Mouse (Mus musculus): ENCODE data around the gene Parpbp. TPM values are rescaled to one million over a fixed set of nuclear protein-coding genes. Genes with fewer than 3 reads are reported as not detected.

The Parpbp gene
- polyA plus RNA-seq, 1 experiment from 2014 or later: 5.5 TPM

DNA sequence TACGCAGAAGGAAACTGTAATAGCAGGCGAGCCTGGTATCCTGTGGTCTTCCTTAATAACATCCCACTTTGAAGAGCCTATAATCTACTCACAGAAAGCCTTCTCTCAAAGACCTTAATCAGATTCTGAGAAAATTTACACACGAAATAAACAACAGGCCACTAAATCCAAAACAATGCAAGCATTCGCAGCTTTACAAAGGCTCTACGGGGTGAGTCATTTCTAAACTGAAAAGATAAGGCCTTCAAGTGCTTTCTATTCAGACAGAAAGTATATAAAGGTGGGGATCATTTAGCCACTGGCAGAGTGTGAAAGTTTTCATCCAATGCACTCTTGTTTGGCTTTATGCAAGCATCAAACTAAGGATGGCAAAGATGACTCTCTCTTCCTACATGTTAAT lies 56.0 kb downstream of the Parpbp start, which contains the start of gene Pmch:
TSS of gene Pmch (plus strand) at position 301 of the 400 bp plus-strand sequence.
- WGBS: 15% methylated on average over 5 of the region's 5 CpGs
- no peak for ATAC-seq (replicated peaks)
- H3K4me3 ChIP-seq: no peak within 1 kb of the TSS
- no peaks in the 10 kb centered on the region for H3K27me3 ChIP-seq
- no peak within 1 kb of the TSS for H3K4me2 ChIP-seq (replicated peaks)
- H3K9ac ChIP-seq (replicated peaks): no peak within 1 kb of the TSS
- H3K36me3 ChIP-seq: no peaks in the 10 kb centered on the region; the same call in 1 of the 2 replicates
- no peak within 1 kb of the TSS for H3K27ac ChIP-seq (replicated peaks)
- no peaks in the 10 kb centered on the region for H3K4me1 ChIP-seq
- H3K9me3 ChIP-seq: no peaks in the 10 kb centered on the region

DNA sequence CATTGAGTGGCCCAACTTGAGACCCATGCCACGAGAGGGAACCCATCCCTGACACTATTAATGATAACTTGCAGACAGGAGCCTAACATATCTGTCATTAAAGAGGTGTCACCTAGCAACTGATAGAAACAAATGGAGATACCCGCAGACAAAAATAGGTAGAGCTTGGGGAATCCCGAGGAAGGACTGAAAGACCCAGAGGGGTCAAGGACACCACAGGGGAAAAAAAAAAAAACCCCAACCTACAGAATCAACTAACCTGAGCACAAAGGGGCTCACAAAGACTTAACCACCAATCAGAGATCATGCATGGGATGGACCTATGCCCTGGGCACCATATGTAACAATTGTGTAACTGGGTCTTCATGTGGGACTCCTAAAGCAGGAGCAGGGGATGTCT lies 79.4 kb downstream of the Parpbp start:
- no peak for ATAC-seq (replicated peaks)
- Histone ChIP-seq H3K27ac (replicated peaks) (no peak overlapping the region), H3K4me2 (replicated peaks) (no peak overlapping the region), H3K4me3 (no peak overlapping the region), H3K27me3 (no peaks in the 10 kb centered on the region), H3K36me3 (no peaks in the 10 kb centered on the region), H3K9ac (replicated peaks) (no peak overlapping the region), H3K9me3 (no peaks in the 10 kb centered on the region), H3K4me1 (no peaks in the 10 kb centered on the region)
- 88% methylated on average over 3 of the region's 3 CpGs for WGBS

DNA sequence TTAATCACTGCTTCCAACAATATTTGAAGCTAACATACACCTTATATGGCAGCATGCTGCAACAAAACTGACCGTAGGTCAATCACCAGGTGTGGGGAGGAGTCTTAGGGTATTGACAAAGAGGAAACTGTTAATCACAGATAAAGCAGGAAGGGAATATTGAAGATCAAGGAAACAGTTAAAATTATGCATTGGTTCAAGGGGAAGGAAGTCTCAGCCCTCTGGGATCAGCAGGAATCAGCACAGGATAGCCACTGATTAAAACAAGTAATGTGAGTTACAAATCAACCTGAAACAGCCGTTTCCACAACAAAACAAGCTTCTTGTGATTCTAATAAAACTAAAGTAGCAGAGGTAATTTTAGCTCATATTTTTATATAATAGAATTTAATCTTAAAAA lies 81.9 kb downstream of the Parpbp start:
- WGBS: 83% methylated on average over 2 of the region's 2 CpGs
- Histone ChIP-seq H3K27ac (replicated peaks) (no peak overlapping the region), H3K4me2 (replicated peaks) (no peak overlapping the region), H3K27me3 (no peaks in the 10 kb centered on the region), H3K9me3 (no peaks in the 10 kb centered on the region), H3K9ac (replicated peaks) (no peak overlapping the region), H3K4me3 (no peak overlapping the region), H3K4me1 (no peaks in the 10 kb centered on the region), H3K36me3 (no peaks in the 10 kb centered on the region)
- ATAC-seq (replicated peaks): no peak

DNA sequence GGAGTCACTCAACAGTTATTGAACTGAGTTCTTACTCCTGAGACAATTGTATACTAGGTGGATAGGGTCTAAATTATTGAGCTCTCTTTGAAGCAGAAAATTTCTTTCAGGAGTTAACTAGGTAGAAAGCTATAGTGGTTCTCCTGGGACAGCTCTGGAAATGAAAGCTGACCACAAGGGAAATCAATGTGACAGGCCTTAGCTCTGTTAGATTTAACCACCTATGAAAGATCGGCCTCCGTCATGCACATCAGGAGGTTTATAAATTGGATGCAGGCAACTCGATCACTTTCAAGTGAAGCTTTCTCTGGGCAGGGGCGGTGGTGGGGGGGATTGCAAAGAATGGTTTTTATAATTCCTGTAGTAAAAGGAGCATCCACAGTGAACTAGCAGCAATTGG lies 83.3 kb downstream of the Parpbp start:
- H3K36me3 ChIP-seq: no peaks in the 10 kb centered on the region
- no peak overlapping the region for H3K9ac ChIP-seq (replicated peaks)
- no peak overlapping the region for H3K4me3 ChIP-seq
- no peak for ATAC-seq (replicated peaks)
- H3K4me2 ChIP-seq (replicated peaks): no peak overlapping the region
- 70% methylated on average over 4 of the region's 4 CpGs for WGBS
- no peaks in the 10 kb centered on the region for H3K27me3 ChIP-seq
- H3K9me3 ChIP-seq: no peaks in the 10 kb centered on the region
- H3K4me1 ChIP-seq: no peaks in the 10 kb centered on the region
- H3K27ac ChIP-seq (replicated peaks): no peak overlapping the region

DNA sequence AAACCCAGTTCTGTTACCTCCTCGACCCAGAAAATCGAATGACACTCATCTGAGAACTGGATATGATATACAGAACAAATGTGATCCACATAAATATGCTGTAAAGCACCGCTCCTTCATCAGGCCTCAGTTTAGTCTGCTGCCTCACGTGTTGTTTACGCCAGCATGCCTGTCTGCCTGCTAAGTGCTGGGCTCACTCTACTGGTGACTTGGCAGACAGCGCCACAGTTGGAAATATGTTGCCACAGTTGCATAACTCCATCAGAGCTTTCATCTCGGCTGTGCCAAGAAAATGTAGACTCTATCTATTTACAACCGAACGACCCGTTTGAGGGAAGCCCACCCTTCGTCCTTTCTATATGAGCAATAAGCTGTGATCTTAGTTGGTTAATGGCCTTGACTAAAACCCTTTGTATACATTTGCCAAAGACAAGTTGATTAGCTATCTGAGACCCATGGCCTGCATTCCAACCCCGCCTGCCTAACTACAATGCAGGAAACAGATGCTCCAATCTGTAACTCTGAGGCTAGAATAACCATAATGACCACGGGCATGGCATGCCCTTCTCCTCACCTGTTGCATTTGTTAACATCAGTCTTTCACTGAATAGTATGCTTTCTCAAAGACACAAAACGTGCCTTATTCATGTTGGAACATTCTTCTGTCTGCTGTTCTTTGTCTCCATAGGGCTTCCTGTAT lies 89.6 kb downstream of the Parpbp start:
- Histone ChIP-seq H3K9me3 (no peaks in the 10 kb centered on the region), H3K4me2 (replicated peaks) (no peak overlapping the region), H3K27me3 (no peaks in the 10 kb centered on the region), H3K9ac (replicated peaks) (no peak overlapping the region), H3K27ac (replicated peaks) (no peak overlapping the region), H3K4me1 (no peaks in the 10 kb centered on the region), H3K4me3 (no peak overlapping the region), H3K36me3 (no peaks in the 10 kb centered on the region)
- peak; percentile 94 for ATAC-seq (replicated peaks)
- 67% methylated on average over 14 of the region's 14 CpGs for WGBS

DNA sequence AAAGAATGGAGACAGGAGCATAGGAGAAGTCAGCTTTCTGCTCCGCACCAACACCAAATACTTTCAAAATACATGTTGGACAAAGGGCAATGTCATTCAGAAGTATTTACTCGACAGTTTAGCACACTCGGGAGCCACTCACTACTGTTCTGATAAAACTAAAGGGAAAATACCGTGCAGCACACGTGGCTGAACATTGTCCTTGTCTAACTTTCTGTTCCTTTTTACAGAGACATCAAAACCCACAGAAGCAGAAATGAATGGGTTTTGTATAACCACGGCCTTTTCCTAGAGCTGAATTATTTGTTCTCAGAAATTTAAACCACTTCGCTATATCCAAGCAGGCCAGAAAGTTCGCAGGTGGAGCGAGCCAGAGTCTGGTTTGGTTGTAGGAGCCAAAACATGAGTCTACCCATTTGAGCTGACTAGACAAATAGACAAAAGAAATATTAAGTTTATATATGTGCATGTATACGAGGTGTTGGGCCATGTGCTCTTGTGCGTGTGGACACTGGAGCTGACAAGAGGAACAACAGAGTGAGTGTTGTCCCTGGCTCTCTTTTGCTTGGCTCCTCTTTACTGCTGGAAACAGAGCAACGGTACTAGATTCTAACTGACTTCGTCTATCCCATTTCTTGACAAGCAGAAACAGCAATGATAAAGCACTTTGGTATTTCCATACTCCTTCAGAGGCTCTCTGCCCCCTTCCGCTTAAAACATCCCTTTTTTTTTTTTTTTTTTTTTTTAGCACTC lies 92.3 kb downstream of the Parpbp start:
- H3K27me3 ChIP-seq: no peaks in the 10 kb centered on the region
- H3K9ac ChIP-seq (replicated peaks): no peak overlapping the region
- ATAC-seq (replicated peaks): no peak
- no peak overlapping the region for H3K27ac ChIP-seq (replicated peaks)
- H3K9me3 ChIP-seq: no peaks in the 10 kb centered on the region
- no peak overlapping the region for H3K4me3 ChIP-seq
- H3K36me3 ChIP-seq: no peaks in the 10 kb centered on the region
- 82% methylated on average over 14 of the region's 14 CpGs for WGBS
- no peaks in the 10 kb centered on the region for H3K4me1 ChIP-seq
- no peak overlapping the region for H3K4me2 ChIP-seq (replicated peaks)

DNA sequence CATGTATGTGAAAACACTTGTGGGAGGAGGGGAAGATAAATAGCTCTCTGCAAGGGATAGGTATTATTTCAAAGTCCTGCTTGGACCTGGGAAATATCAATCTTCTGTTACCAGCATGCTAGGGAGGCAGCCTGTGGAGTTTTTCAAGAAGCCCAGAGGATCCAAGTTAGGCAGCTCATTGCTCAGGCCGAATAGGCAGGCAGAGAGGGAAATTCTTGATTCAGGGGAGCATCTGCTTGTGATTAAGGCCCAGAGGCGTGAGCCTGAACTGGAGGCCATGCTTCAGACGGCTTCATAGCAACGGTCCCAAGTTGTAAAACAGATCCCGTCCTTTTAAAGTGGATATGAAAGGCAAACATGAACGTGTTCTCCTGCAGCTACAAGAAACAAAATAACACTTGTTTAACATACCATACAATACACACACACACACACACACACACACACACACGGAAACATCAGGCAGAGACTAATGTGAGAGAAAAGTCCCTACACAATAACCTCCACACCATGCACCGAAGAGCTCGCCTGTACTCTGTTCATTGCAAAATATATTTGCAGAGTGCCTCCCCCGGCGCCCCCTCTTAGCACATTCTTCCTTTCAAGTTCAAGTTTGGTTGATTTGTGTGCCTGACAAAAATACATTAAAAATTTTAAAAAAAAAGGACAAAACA lies 100.5 kb downstream of the Parpbp start:
- H3K27ac ChIP-seq (replicated peaks): no peak overlapping the region
- H3K27me3 ChIP-seq: no peaks in the 10 kb centered on the region
- no peak overlapping the region for H3K9ac ChIP-seq (replicated peaks)
- H3K36me3 ChIP-seq: no peaks in the 10 kb centered on the region
- no peaks in the 10 kb centered on the region for H3K4me1 ChIP-seq
- no peak for ATAC-seq (replicated peaks)
- H3K4me2 ChIP-seq (replicated peaks): no peak overlapping the region
- WGBS: 74% methylated on average over 11 of the region's 11 CpGs
- H3K4me3 ChIP-seq: no peak overlapping the region
- no peaks in the 10 kb centered on the region for H3K9me3 ChIP-seq

DNA sequence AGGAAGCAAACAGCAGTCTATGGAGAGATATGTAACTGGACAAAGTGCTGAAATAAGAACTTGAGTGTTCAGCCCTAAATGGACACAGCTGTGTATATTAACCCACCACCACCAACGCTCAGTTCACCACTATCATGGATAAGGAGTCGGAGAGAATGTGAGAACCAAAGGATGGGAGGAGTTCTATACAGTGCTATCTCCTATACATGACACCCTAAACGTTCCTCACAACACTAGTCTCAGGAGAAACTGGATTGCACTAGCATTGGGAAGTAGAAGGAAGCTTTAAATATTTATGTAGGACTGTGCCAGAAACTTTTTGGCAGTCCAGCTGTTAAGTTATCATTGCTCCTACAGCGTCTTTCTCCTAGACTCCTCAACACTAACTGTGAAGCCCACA lies 102.4 kb downstream of the Parpbp start:
- H3K9me3 ChIP-seq: 0 out of 2 replicates have a peak, but pooled peaks cover 3% of the 10 kb centered on the region
- no peaks in the 10 kb centered on the region for H3K36me3 ChIP-seq
- ATAC-seq (replicated peaks): no peak
- no peaks in the 10 kb centered on the region for H3K4me1 ChIP-seq
- no peak overlapping the region for H3K27ac ChIP-seq (replicated peaks)
- H3K4me3 ChIP-seq: no peak overlapping the region
- H3K4me2 ChIP-seq (replicated peaks): no peak overlapping the region
- H3K27me3 ChIP-seq: no peaks in the 10 kb centered on the region
- 90% methylated on average over 4 of the region's 4 CpGs for WGBS
- no peak overlapping the region for H3K9ac ChIP-seq (replicated peaks)

Other genes starting within 250 kb of the Parpbp start
- 5.9 and 8.0 TPM in 2 replicates for gene Pmch, start 55.9 kb downstream of the Parpbp start, polyA plus RNA-seq (2015; fragmentation: Nextera tagmentation; extraction: Ambion mirVana)
- 39.8 and 42.7 TPM in 2 replicates for gene Nup37, start 51 bp upstream of the Parpbp start, polyA plus RNA-seq (2015; fragmentation: Nextera tagmentation; extraction: Ambion mirVana)
- 40.1 and 43.5 TPM in 2 replicates for gene Washc3, start 54.2 kb upstream of the Parpbp start, polyA plus RNA-seq (2015; fragmentation: Nextera tagmentation; extraction: Ambion mirVana)
- 0.47 and 0.70 TPM in 2 replicates for gene Dram1, start 232.1 kb upstream of the Parpbp start, polyA plus RNA-seq (2015; fragmentation: Nextera tagmentation; extraction: Ambion mirVana)
- gene Gnptab, start 232.2 kb upstream of the Parpbp start, polyA plus RNA-seq (2015; fragmentation: Nextera tagmentation; extraction: Ambion mirVana): 15.0 and 15.8 TPM in 2 replicates